Mouse (Mus musculus): ENCODE results near the gene Pdpn. TPM values are rescaled to one million over a fixed set of nuclear protein-coding genes. Genes with fewer than 3 reads are reported as not detected.
A peak's percentile ranks its signal among the peaks of the same experiment; 100 is the strongest.

Gene Pdpn
- polyA plus RNA-seq, 1 experiment from 2014 or later, result 113 TPM

- Histone ChIP-seq H3K4me3 (peak overlapping the region; percentile 41; the same call in 1 of the 2 replicates), H3K9me3 (no peaks in the 10 kb centered on the region), H3K27ac (peak overlapping the region; percentile 83), H3K36me3 (peaks cover 7% of the 10 kb centered on the region; the same call in 1 of the 2 replicates), H3K27me3 (ENCODE audit: insufficient read depth, poor library complexity, severe bottlenecking) (no peaks in the 10 kb centered on the region), H3K4me1 (replicated peaks) (peaks cover 24% of the 10 kb centered on the region)
- WGBS, result 22% methylated on average over 9 of the region's 11 CpGs
- peak; percentile 47 for DNase-seq (ENCODE audit: low spot score)
These were observed 25.0 kb upstream of the Pdpn start for GRCm38 (mm10) chr4:143324176-143324924.

GRCm38 (mm10) chr4:143313299-143313698 is 13.9 kb upstream of the Pdpn start:
- DNase-seq (ENCODE audit: low spot score), result no peak
- Histone ChIP-seq H3K27me3 (ENCODE audit: insufficient read depth, poor library complexity, severe bottlenecking) (no peaks in the 10 kb centered on the region), H3K9me3 (0 out of 2 replicates have a peak, but pooled peaks cover 2% of the 10 kb centered on the region), H3K27ac (no peak overlapping the region), H3K4me1 (replicated peaks) (no peaks in the 10 kb centered on the region), H3K36me3 (peaks cover 18% of the 10 kb centered on the region), H3K4me3 (no peak overlapping the region)
- 78% methylated on average over 6 of the region's 6 CpGs for WGBS

DNA sequence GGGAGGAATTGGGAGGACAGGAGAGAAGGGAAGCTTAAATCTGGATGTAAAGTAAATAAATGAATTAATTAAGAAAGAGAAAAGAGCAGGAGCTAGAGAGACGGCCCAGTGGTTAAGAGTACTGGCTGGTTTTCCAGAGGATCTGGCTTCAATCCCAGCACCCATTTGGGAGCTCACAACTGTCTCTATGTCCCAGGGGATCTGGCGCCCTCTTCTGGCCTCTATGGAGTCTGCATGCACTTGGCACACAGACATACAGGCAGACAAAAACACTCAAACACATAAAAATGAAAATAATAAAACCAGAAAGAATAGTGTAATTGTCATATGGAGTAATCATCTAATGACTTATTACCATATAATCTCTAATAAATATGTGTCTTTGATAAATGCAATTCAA is 12.0 kb upstream of the Pdpn start:
- 48% methylated on average over 2 of the region's 2 CpGs for WGBS
- Histone ChIP-seq H3K4me3 (no peak overlapping the region), H3K27ac (no peak overlapping the region), H3K27me3 (ENCODE audit: insufficient read depth, poor library complexity, severe bottlenecking) (no peaks in the 10 kb centered on the region), H3K4me1 (replicated peaks) (peaks cover 2% of the 10 kb centered on the region), H3K36me3 (peaks cover 20% of the 10 kb centered on the region), H3K9me3 (0 out of 2 replicates have a peak, but pooled peaks cover 2% of the 10 kb centered on the region)
- no peak for DNase-seq (ENCODE audit: low spot score)

- H3K27ac ChIP-seq, result no peak overlapping the region
- no peak overlapping the region for H3K4me3 ChIP-seq
- 0 out of 2 replicates have a peak, but pooled peaks cover 2% of the 10 kb centered on the region for H3K9me3 ChIP-seq
- H3K27me3 ChIP-seq (ENCODE audit: insufficient read depth, poor library complexity, severe bottlenecking), result 0 out of 2 replicates have a peak, but pooled peaks cover 10% of the 10 kb centered on the region
- peaks cover 24% of the 10 kb centered on the region for H3K36me3 ChIP-seq
- 71% methylated on average over 5 of the region's 5 CpGs for WGBS
- peaks cover 19% of the 10 kb centered on the region for H3K4me1 ChIP-seq (replicated peaks)
- no peak for DNase-seq (ENCODE audit: low spot score)
These were observed 6.8 kb upstream of the Pdpn start for GRCm38 (mm10) chr4:143305987-143306772.

DNA sequence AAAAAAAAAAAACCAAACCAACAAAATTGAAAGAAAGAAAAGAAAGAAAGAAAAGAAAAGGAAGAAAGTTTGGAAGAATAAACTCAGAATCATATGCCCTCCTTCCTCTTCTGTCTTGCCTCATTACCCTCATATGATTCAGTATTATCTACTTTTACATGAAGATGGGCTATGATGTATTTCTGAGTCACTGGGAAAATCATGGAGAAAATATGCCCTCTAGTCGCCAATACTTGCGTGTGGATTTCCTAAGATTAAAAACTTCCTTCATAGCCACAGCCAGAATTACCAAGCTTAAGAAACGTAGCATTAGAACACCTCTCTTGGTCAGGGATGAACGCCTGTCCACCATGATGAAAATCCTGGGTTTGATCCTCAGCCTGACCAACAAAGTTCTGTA is 5.7 kb upstream of the Pdpn start:
- 88% methylated on average over 4 of the region's 4 CpGs for WGBS
- H3K9me3 ChIP-seq, result no peaks in the 10 kb centered on the region
- DNase-seq (ENCODE audit: low spot score), result no peak
- 0 out of 2 replicates have a peak, but pooled peaks cover 13% of the 10 kb centered on the region for H3K27me3 ChIP-seq (ENCODE audit: insufficient read depth, poor library complexity, severe bottlenecking)
- peaks cover 30% of the 10 kb centered on the region for H3K4me1 ChIP-seq (replicated peaks)
- no peak overlapping the region for H3K4me3 ChIP-seq
- peaks cover 14% of the 10 kb centered on the region for H3K36me3 ChIP-seq
- no peak overlapping the region for H3K27ac ChIP-seq

- no peak overlapping the region for H3K27ac ChIP-seq
- peaks cover 54% of the 10 kb centered on the region for H3K4me1 ChIP-seq (replicated peaks)
- 44% methylated on average over 11 of the region's 11 CpGs for WGBS
- no peak for DNase-seq (ENCODE audit: low spot score)
- no peak overlapping the region for H3K4me3 ChIP-seq
- H3K36me3 ChIP-seq, result peaks cover 5% of the 10 kb centered on the region; the same call in 1 of the 2 replicates
- H3K27me3 ChIP-seq (ENCODE audit: insufficient read depth, poor library complexity, severe bottlenecking), result peaks cover 22% of the 10 kb centered on the region; the same call in 1 of the 2 replicates
- no peaks in the 10 kb centered on the region for H3K9me3 ChIP-seq
These were observed 3.0 kb upstream of the Pdpn start for GRCm38 (mm10) chr4:143302279-143302890.

DNA sequence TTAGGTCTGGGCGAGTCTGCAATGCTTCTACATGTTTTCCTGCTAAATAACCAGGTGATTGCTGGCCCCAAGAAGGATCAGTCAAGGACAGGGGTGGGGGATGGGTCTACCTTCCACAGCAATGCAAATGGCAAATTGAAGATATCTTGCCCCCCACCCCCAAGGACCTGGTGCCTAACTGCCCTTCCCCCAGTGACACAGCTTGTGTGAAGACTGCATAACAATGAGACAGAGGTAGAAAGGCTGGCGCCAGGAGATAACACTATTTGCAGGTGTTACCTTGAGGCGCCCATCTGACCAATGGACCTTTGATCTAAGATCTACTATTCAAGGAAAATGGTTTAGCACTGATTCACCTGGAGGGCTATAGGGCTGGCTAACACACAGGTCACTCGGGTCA is 2.5 kb upstream of the Pdpn start:
- Histone ChIP-seq H3K27me3 (ENCODE audit: insufficient read depth, poor library complexity, severe bottlenecking) (peaks cover 22% of the 10 kb centered on the region; the same call in 1 of the 2 replicates), H3K36me3 (peaks cover 5% of the 10 kb centered on the region; the same call in 1 of the 2 replicates), H3K4me1 (replicated peaks) (peaks cover 59% of the 10 kb centered on the region), H3K4me3 (0 out of 2 replicates have a peak overlapping the region, but pooled peaks have one; percentile 68), H3K9me3 (no peaks in the 10 kb centered on the region), H3K27ac (no peak overlapping the region)
- no peak for DNase-seq (ENCODE audit: low spot score)
- 42% methylated on average over 4 of the region's 4 CpGs for WGBS

- H3K4me1 ChIP-seq (replicated peaks), result peaks cover 62% of the 10 kb centered on the region
- H3K4me3 ChIP-seq, result peak overlapping the region; percentile 68
- DNase-seq (ENCODE audit: low spot score), result no peak
- peak overlapping the region; percentile 90; the same call in 1 of the 2 replicates for H3K27ac ChIP-seq
- H3K36me3 ChIP-seq, result peaks cover 5% of the 10 kb centered on the region; the same call in 1 of the 2 replicates
- H3K27me3 ChIP-seq (ENCODE audit: insufficient read depth, poor library complexity, severe bottlenecking), result peaks cover 22% of the 10 kb centered on the region; the same call in 1 of the 2 replicates
- no peaks in the 10 kb centered on the region for H3K9me3 ChIP-seq
- 69% methylated on average over 5 of the region's 5 CpGs for WGBS
These were observed 1.7 kb upstream of the Pdpn start for GRCm38 (mm10) chr4:143301042-143301441.

DNA sequence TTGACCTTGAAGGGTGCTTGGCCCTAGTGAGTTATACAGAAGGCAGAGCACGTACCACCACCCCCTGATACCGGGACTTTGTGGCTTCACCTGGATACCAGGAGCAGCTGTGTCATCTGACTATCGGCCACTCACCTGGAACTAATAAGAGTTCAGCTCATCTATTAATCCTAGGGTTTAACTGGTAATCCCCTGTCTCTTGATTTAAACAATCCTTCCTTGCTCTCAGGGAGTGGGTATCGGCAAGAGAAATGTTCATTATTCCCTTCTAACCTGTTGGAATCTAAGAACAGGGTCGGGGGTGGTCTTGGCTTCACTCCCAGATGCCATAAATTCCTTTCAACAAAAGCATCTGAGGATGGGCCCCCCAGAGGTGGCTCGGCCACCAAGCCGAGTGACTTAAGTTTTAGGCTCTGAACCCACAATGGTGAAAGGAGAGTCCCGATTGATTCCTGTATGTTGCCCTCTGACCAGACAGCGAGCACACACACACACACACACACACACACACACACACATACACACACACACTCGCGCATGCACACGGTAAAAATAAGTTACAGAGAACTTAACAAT is 837 bp upstream of the Pdpn start:
- peak overlapping the region; percentile 68 for H3K4me3 ChIP-seq
- DNase-seq (ENCODE audit: low spot score), result no peak
- peaks cover 22% of the 10 kb centered on the region; the same call in 1 of the 2 replicates for H3K27me3 ChIP-seq (ENCODE audit: insufficient read depth, poor library complexity, severe bottlenecking)

GRCm38 (mm10) chr4:143298431-143299315 is 691 bp downstream of the Pdpn start:
- H3K9me3 ChIP-seq, result peaks cover 3% of the 10 kb centered on the region; the same call in 1 of the 2 replicates
- peaks cover 22% of the 10 kb centered on the region; the same call in 1 of the 2 replicates for H3K27me3 ChIP-seq (ENCODE audit: insufficient read depth, poor library complexity, severe bottlenecking)
- peaks cover 15% of the 10 kb centered on the region for H3K36me3 ChIP-seq
- H3K27ac ChIP-seq, result peak overlapping the region; percentile 90
- H3K4me3 ChIP-seq, result peak overlapping the region; percentile 68
- WGBS, result 3% methylated on average over 24 of the region's 24 CpGs
- peaks cover 79% of the 10 kb centered on the region for H3K4me1 ChIP-seq (replicated peaks)
- peak; percentile 67 for DNase-seq (ENCODE audit: low spot score)

More for the DNA sequence above, 837 bp upstream of the Pdpn start:
- Histone ChIP-seq H3K27ac (peak overlapping the region; percentile 90), H3K36me3 (peaks cover 3% of the 10 kb centered on the region), H3K4me1 (replicated peaks) (peaks cover 70% of the 10 kb centered on the region), H3K9me3 (no peaks in the 10 kb centered on the region)
- WGBS, result 7% methylated on average over 12 of the region's 12 CpGs

DNA sequence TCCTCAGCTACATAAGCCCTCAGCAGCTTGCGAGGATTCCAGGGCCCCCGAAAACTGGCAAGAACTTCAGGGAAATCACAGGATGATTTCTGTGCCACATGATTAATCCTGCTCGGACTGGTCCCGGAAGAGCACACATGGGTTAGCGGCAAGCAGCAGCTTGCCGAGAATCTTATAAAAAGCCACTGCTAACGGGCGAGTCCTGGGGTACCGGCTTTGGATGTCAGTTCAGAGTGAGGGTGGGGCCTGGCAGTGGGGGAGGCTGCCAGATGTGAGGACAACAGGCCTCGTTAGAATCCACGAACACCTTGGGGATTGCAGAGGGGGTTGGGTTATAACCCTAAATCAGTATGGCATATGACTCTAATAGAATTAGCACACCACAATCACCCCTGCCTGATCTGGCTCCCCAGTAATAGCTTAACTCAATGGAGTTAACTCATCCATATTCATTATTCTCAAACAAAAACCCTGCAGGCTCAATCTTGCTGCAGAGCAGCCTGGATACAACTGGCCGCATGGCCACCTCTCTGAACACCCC is 2.3 kb downstream of the Pdpn start:
- Histone ChIP-seq H3K27ac (peak overlapping the region; percentile 90), H3K9me3 (peaks cover 17% of the 10 kb centered on the region), H3K27me3 (ENCODE audit: insufficient read depth, poor library complexity, severe bottlenecking) (peaks cover 20% of the 10 kb centered on the region; the same call in 1 of the 2 replicates), H3K4me1 (replicated peaks) (peaks cover 75% of the 10 kb centered on the region), H3K4me3 (peak overlapping the region; percentile 68), H3K36me3 (peaks cover 30% of the 10 kb centered on the region)
- DNase-seq (ENCODE audit: low spot score), result peak; percentile 58
- WGBS, result 6% methylated on average over 12 of the region's 12 CpGs
